Mouse (Mus musculus): ENCODE measurements around the gene Lrrc3c.
"Not testable (repeated sequence)": the region's sequence is repeated elsewhere in the genome, so short reads cannot be mapped to it uniquely, and the experiment has no call there.

The Lrrc3c gene

DNA sequence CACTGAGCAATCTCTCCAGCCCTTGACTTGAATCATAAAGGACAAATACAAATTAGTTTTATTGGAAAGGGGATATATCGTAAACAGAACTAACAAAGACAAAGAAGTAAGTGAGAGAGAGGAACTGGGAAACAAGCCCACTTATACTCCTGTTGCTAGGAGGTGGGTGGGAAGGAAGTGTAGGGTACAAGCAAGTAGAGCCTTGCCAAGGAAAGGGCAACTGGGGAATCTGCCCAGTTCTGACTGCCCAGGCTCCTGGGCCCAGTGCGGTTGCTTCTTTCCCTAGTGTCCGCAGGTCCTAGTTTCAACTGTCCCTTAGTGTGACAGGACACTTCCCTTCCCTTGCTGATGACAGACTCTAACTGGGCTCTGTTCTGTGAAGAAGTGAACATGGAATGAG lies 30.6 kb downstream of the Lrrc3c start:
- no peak for DNase-seq (ENCODE audit: low spot score in 2 of 2)

DNA sequence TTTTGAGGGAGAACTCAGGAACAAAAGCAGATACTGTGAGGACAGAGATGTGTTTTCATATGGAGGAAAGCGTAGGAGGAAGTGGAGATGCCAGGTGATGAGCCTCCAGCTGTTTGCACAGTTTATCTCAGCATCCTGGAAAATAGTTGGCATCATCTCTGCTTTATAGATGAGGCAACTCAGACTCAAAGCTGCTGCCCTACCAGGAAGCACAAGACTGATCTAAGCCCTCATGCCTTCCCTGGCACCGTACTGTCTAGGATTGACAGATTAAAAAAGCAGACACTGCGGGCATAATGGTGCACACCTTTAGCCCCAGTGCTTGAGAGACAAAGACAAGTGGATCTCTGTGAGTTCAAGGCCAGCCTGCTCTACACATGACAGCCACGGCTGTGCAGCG lies 32.6 kb downstream of the Lrrc3c start:
- DNase-seq (ENCODE audit: low spot score in 2 of 2): no peak

DNA sequence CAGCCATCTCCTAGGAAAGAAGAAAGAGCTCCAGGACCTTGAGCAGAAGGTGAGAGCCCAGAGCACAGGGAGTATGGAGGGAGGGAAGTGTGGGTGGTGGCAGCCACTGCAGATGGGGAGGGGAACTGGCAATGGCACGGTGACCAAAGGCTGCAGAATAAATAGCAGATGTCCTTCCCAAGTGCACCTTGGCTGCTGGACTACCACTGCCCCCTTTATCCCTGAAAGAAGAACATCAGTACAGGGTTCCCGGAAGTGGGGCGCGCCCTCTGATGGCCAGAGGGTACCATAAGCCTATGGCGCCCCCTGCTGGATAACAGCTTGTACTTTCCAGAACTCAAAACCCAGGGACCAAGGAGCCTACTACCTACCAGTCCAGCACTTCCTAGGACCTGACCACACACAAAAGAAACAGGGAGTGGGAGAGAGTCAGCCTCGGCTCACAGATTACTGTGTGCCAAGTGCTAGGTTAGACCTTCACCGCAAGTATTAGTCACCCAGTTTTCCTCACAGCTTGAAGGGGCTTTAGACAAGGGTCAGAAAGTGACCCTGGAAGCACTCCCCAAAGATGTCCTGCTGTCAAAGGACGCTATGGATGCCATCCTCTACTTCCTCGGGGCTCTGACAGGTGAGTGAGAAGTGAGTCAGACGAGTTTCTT lies 37.4 kb downstream of the Lrrc3c start:
- DNase-seq (ENCODE audit: low spot score in 2 of 2): not testable (repeated sequence)

DNA sequence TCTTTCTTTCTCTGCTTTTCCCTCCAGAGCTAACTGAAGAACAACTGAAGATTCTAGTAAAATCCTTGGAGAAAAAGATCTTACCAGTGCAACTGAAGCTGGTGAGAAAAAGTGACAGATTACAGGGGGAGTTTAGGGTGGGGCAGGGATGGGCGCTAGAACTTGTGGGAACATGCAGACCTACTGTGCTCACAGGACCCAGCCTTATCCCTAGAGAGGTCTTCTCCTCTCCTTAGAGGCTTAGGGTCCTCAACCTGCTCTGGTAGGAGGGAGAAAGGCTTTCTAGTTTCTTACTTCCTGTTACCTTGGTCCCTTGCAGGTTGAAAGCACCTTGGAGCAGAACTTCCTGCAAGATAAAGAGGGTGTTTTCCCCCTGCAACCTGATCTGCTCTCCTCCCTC lies 39.4 kb downstream of the Lrrc3c start:
- no peak for DNase-seq (ENCODE audit: low spot score in 2 of 2)

DNA sequence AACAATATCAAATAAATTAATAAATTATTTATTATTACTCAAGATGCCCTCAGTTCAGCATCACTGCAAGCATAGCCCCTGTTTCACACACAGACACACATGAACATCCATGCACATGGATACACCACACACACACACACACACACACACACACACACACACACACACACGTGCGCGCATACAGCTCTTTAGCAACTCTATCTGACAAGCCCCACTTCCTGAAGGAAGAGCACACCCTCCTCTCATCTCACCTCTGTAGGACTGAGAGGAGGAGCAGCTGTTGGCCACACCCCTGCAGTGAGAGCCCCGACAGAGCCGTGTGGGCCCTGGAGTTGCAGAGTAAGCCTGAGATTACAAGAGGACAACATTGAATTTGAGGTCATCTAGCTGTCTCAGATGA lies 42.0 kb downstream of the Lrrc3c start:
- no peak for DNase-seq (ENCODE audit: low spot score in 2 of 2)

DNA sequence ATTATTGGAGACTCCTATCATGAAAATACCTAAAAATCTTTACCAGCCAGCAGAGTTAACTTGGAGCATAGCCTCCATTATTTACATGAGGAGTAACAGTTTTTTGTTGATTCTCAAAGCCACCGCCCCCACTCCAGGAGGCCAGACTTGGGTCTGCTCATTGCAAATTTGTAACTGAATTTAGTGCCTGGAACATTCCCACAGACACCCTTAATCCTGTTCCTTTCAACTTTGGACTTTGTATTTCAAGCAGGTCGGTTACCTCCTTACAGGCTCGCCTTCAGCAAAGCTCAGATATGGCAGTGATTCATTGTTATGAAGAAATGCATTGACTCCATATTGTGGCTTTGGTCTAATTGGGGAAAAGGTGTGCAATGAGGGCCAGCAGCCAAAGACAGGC lies 46.7 kb downstream of the Lrrc3c start:
- no peak for DNase-seq (ENCODE audit: low spot score in 2 of 2)

DNA sequence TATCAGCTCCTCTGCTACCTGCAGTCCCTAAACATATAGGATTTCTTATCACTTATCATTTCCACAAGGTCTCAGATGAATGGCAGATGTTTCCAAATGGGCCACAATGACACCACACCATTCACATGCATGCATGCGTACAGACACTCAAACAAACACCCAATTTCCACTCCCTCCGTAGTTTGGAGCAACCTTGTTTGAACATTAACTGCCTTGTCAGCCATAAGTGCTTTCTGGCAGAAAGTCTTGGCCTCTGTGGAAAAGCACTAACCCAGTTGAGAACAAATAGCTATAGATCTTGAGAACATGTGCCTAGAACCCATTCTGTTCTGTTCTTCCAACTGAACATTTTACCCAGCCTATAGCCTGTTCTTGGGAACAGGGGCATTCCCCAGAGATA lies 47.9 kb downstream of the Lrrc3c start:
- no peak for DNase-seq (ENCODE audit: low spot score in 2 of 2)

DNA sequence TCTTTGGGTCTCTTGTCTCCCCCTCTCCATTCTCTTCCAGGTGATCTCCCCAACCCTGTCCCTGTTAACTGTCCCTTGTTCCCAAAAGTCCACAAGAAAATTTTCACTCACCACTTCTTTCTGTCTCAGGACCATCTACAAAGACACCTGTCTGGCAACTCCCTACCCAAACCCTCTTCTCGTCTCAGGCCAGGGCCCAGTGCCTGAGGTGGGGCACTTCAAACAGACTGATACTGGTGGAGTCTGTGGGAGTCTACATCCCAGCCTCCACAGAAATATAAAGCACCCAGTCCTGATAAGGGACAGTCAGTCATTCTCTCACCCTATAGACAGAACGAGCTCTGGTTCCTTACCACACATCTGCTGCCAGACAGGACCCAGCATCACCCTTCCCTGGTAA lies 48.4 kb downstream of the Lrrc3c start, which contains the start of gene Gsdma2:
Gene Gsdma2, plus strand, starts transcription at position 301 of the 400 bp plus-strand sequence.
- no peak for DNase-seq (ENCODE audit: low spot score in 2 of 2)
